Mouse (Mus musculus): ENCODE results near the gene Creb3l1.

The Creb3l1 gene

GRCm38 (mm10) chr2:92024274-92024672, at the start of gene Creb3l1:
TSS of gene Creb3l1 (minus strand) at chr2:92024502.
- DNase-seq: peak; percentile 89

- no peak for DNase-seq
Measured at GRCm38 (mm10) chr2:92071143-92071542, 46.8 kb upstream of the Creb3l1 start.

DNA sequence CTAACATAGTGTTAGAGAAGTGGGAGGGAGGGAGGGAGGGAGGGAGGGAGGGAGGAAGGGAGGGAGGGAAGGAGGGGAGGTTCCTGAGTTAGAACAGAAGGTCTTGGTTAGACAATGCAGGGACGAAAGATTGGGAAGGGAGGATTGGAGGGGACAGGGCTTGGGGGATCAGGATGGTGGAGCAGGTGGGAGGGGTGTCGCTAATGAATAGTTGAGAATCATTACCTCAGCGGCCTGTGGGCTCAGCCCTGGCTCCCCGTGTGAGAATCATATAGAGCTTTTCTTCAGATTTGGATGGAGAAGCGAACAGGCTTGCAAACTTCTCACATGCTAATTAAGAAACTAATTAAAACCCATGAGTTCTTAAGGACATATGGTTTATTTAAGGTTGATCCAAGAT, 45.3 kb upstream of the Creb3l1 start:
- DNase-seq: no peak

GRCm38 (mm10) chr2:92067600-92067999, 43.3 kb upstream of the Creb3l1 start:
- no peak for DNase-seq

GRCm38 (mm10) chr2:92066899-92067298, 42.6 kb upstream of the Creb3l1 start:
- no peak for DNase-seq

DNA sequence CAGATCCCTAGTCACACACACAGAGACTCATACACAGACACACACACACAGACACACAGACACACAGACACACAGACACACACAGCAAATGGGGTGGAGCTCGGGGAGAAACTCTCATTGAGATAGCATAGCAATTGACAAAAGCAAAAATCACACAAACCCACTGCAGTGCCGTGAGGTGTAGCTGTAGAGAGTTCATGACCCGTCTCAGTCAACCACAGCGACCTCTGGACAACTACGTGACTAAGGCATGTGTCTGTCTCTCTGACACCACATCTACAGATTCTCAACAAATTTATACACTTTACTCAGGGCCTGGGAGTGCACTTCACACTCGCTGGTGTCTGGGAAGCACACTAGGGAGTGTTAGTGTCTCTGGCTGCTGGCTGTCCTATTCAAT, 41.6 kb upstream of the Creb3l1 start:
- DNase-seq: no peak

- no peak for DNase-seq
Measured at GRCm38 (mm10) chr2:92065269-92065888, 41.1 kb upstream of the Creb3l1 start.

DNA sequence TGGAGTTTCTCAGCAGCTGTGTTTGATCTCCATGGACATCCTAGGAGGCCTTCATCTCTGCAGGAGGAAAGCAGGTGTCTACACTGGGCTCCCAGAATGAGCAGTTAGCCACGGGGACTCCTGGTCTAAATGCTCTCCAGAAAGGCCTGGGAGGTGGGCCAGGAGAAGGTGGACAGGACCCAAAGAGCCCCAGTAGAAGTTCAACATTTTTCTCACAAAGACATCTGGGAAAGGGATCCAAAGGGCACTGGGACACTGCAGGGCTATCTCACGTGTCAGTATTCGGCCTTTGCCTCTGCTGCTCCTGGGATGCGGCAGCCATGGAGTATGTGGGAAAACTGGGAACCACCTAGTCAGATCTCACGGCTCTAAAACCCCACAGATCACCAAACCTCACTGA, 38.8 kb upstream of the Creb3l1 start:
- no peak for DNase-seq

- no peak for DNase-seq
Measured at GRCm38 (mm10) chr2:92061337-92061736, 37.0 kb upstream of the Creb3l1 start.

DNA sequence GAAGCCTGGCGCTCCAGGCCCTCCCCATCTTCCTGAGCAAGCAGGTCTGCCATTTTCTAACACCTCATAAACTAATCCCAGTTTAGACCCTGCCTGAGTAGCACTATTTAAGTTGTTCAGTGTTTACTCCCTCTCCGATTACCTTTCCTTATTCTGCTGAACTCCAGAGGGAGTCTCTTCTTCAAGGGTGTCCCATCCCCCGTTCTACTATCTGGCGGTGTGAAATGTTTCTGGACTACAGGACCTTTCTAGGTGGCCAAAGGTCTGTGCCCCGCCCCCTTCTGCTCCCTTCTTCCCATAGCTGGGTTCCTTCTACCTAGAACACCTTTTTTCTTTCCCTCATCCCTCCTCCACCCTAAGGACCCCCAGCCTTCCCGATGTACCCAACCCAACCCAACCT, 36.0 kb upstream of the Creb3l1 start:
- DNase-seq: no peak

GRCm38 (mm10) chr2:92059481-92060220, 35.3 kb upstream of the Creb3l1 start:
- peak; percentile 82 for DNase-seq

DNA sequence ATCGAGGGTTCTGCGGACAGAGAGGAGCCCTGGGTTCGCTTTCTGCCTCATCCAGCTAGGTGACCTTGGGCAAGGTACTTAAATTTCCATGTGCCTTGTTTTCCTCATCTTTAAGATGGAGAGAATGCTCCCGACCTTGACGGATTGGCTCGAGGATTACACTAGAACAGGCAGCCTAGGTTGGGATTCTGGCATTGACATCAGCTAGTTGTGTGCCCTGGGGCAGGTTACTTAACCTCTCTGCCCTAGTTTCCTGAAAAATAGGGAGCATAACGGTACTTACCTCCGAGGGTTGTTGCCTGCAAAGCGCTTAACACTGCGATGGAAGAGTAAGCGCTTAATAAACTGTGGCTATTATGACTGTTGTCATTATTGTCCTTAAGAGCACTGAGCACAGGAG, 34.6 kb upstream of the Creb3l1 start:
- no peak for DNase-seq

GRCm38 (mm10) chr2:92058469-92058868, 34.2 kb upstream of the Creb3l1 start:
- DNase-seq: peak; percentile 93

- DNase-seq: no peak
Measured at GRCm38 (mm10) chr2:92056760-92057159, 32.5 kb upstream of the Creb3l1 start.

- DNase-seq: peak; percentile 90
Measured at GRCm38 (mm10) chr2:92055831-92056236, 31.5 kb upstream of the Creb3l1 start.

DNA sequence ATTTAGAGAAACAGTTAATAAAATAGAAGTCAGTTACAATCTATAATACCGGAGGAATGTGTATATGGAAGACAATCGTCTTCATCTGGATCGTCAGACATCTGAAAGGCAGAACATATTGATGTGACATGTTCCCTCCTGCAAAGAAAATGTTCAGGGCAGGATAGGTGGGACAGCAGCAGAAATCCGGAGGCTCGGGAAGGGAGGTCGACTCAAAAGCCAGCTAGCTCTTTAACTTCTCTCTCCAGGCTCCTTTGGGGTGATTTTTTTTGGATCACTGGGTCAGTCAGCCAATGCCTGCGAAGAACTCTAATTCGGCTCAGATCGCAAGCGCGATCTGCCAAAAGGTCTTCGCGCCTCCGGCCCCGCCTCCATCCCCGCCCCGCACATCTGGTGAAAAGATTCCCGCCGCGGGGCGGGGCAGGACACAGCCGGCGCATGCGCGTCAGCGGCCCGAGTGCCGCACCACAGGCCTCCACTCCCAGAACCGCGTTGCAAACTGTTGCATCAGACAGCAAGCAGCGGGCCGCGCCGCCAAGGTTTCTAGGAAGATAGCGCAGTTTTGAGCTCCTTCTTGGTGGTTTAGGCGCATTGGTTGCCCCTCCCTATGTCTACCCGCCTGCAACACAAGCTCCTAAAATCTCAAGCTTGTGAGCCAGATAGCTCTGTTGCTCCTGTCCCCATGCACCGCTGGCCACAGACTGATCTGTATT, 31.0 kb upstream of the Creb3l1 start:
- DNase-seq: peak; percentile 96

GRCm38 (mm10) chr2:92052754-92053153, 28.5 kb upstream of the Creb3l1 start:
- no peak for DNase-seq

- no peak for DNase-seq
Measured at GRCm38 (mm10) chr2:92052188-92052587, 27.9 kb upstream of the Creb3l1 start.

DNA sequence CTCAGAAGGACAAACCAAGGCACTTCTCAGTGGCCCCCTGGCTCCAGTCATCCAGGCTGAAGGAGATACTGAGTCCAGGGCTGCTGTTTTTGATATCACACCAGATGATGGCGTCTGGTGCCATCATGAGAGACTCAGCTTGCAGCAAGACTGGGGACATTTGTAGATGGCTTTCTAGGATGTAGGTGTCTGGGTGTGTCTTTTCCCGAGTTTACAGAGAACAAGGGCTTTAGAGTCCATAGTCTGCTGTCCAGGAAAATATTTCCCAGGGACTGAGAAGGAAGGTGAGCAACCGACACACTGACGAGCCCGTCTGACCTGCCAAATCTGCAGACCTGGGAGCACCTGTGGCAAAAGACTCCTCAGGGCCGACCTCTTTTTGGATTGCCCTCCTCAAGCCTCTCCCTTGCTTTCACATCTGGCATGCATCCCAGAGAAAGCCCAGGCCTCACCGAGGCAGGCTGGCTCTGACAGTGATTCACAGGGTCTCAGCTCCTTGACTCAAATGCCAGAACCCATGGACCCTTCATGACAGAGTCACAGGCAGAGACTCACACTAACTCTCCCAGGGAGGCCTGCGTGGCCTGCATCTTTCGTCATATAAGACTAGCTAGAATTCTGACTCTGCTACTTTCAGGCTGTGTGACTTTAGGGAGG, 23.9 kb upstream of the Creb3l1 start:
- DNase-seq: no peak

GRCm38 (mm10) chr2:92047601-92048000, 23.3 kb upstream of the Creb3l1 start:
- no peak for DNase-seq

DNA sequence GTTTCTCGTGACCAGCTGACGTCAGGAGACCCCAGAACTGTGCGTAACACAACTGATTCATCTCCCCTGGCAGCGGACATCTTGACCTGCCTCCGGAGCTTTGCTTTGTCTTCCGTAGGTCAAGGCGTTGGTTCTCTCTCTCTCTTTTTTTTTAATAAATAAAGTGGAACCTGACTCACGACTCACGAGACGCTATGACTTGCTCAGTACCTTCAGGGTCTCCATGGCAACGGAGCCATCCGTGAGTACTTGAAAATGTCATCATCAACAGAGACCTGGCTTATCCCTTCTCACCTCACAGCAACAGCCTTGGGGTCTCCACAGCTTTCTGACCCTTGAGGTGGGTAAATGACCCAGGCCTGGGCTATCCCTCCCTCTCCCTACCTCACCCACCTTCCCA, 19.0 kb upstream of the Creb3l1 start:
- no peak for DNase-seq

DNA sequence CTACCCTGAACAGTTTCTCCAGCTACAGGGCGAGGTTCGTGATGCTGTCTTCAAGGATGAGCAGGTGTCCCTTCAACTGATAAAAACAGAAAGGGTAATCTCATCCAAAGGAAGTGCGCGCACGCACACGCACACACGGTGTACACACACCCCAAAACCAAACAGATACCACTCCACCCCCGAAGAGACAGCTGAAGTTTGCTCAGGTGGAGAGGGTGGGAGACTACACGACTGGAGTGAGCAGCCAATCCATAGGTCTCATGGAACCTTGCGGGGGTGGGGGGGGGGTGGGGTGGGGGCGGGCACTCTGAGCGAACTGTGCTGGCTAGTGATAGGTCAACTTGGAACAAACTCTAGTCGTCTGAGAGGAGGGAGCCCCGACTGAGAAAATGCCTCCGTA, 17.2 kb upstream of the Creb3l1 start:
- no peak for DNase-seq

DNA sequence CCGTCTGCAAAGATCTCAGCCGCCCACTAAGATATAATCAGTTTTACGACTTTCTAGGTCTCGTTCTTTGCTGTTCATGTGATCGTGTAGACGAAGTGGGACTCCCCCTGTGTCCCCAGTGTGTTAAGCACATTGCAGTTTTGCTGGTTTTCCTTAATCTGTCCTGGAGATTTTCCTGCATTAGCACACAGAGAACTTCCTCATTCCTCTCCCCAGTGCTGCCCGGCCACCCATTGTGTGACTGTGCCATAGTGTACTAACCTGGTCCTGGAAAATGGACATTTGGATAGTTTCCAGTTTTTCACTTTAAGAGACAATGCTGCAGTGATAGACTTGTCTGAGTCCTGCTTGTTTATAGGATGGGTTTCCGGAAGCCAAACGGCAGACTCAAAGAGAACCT, 10.0 kb upstream of the Creb3l1 start:
- DNase-seq: no peak

GRCm38 (mm10) chr2:92030554-92030953, 6.3 kb upstream of the Creb3l1 start:
- no peak for DNase-seq
